Comparison of ENCODE assay signal across 7 mouse cellular contexts in genomic region chr2:147738307-147738872, GRCm38 (mm10).
A peak's percentile ranks its signal among the peaks of the same experiment; 100 is the strongest.
DNase-seq lines count a peak whose midpoint lies in the region; ATAC-seq and TF ChIP-seq lines count a peak whose summit lies in the region.

No protein-coding gene starts in this region.

- 47% methylated on average over 10 of the region's 10 CpGs for WGBS in forebrain, embryonic 11.5 days
- WGBS in kidney, embryonic 15.5 days, result 40% methylated on average over 10 of the region's 10 CpGs
- WGBS in lung, adult 2 months, result 32% methylated on average over 10 of the region's 10 CpGs

- H3K9me3 ChIP-seq in forebrain, embryonic 11.5 days (ENCODE audit: control insufficient read depth, low read length), result no peaks in the 10 kb centered on the region
- no peaks in the 10 kb centered on the region for H3K9me3 ChIP-seq in kidney, embryonic 15.5 days (replicated peaks)

- TF ChIP-seq POLR2A in lung, adult 2 months (IDR thresholded peaks at IDR 0.05; ENCODE audit: borderline replicate concordance, extremely low read depth, low read depth, low read length), result no peak

- no peaks in the 10 kb centered on the region for H3K36me3 ChIP-seq in forebrain, embryonic 11.5 days (ENCODE audit: control insufficient read depth, insufficient read depth, low read length)
- no peaks in the 10 kb centered on the region for H3K36me3 ChIP-seq in kidney, embryonic 15.5 days

- no peaks in the 10 kb centered on the region for H3K27me3 ChIP-seq in forebrain, embryonic 11.5 days (ENCODE audit: control insufficient read depth, insufficient read depth, low read length)
- H3K27me3 ChIP-seq in kidney, embryonic 15.5 days, result 0 out of 2 replicates have a peak, but pooled peaks cover 8% of the 10 kb centered on the region

- no peaks in the 10 kb centered on the region for H3K4me1 ChIP-seq in forebrain, embryonic 11.5 days (replicated peaks; ENCODE audit: control insufficient read depth, insufficient read depth, low read length)
- no peaks in the 10 kb centered on the region for H3K4me1 ChIP-seq in kidney, embryonic 15.5 days
- H3K4me1 ChIP-seq in lung, adult 2 months (ENCODE audit: control insufficient read depth, insufficient read depth, low read length), result no peaks in the 10 kb centered on the region

- peak; percentile 43 to 63 for DNase-seq in right cerebral cortex, adult 2 months (ENCODE audit: low spot score in 2 of 2)
- no peak for DNase-seq in right cerebral cortex, postnatal 14 days
- peak; percentile 2 to 32 for DNase-seq in adrenal gland, postnatal 36 days
- DNase-seq in forebrain, embryonic 11.5 days (ENCODE audit: low spot score), result peak; percentile 49
- peak; percentile 3 for DNase-seq in lung, adult 2 months
- peak; percentile 75 for DNase-seq in retina, postnatal 1 day

- peak; percentile 63 for ATAC-seq in forebrain, embryonic 11.5 days (replicated peaks; ENCODE audit: low FRiP score)
- ATAC-seq in kidney, embryonic 15.5 days (replicated peaks; ENCODE audit: low FRiP score), result peak; percentile 29; the same call in 1 of the 2 replicates

- H3K4me2 ChIP-seq in forebrain, embryonic 11.5 days (ENCODE audit: low read depth, low read length, severe bottlenecking), result no peak overlapping the region
- H3K4me2 ChIP-seq in kidney, embryonic 15.5 days, result no peak overlapping the region

- no peak overlapping the region for H3K9ac ChIP-seq in forebrain, embryonic 11.5 days (ENCODE audit: low read length)
- no peak overlapping the region for H3K9ac ChIP-seq in kidney, embryonic 15.5 days

- peak; percentile 29; the same call in 1 of the 2 replicates for TF ChIP-seq CTCF in lung, adult 2 months (IDR thresholded peaks at IDR 0.05; ENCODE audit: insufficient read depth, low read length)

- no peak overlapping the region for H3K4me3 ChIP-seq in forebrain, embryonic 11.5 days (ENCODE audit: low read depth, low read length)
- no peak overlapping the region for H3K4me3 ChIP-seq in kidney, embryonic 15.5 days (replicated peaks)
- no peak overlapping the region for H3K4me3 ChIP-seq in lung, adult 2 months (replicated peaks; ENCODE audit: extremely low read depth, low read depth, low read length)

- no peak overlapping the region for H3K27ac ChIP-seq in forebrain, embryonic 11.5 days (ENCODE audit: low read depth, low read length)
- no peak overlapping the region for H3K27ac ChIP-seq in kidney, embryonic 15.5 days
